Mouse (Mus musculus): ENCODE measurements at regions not wholly inside any gene's neighbourhood (a gene's known extent, or its start where the extent isn't known, plus 50 kb on each side); places are given as distances from the start of the nearest gene placed in this dataset.

DNA sequence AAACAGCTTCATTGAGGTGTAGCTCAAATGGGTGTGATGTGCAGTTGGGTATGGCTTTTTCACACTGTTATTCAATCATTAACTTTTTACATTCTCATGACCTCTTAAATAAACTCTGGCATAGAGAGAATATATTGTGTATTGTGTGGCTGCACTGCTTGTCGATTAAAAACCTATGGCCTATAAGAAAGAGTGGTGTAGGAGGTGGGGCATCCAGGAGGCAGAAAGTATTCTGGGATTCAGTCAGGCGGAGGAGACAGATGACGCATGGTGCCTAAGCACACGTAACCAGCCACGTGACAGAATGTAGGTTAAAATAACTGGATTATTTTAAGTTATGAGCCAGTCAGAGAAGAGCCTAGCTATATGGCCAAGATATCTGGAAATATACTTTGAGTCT, 78.2 kb upstream of the Slc16a7 start:
- TF ChIP-seq CTCF (IDR thresholded peaks at IDR 0.05; ENCODE audit: insufficient read depth, low read depth, low read length) (no peak), POLR2A (IDR thresholded peaks at IDR 0.05; ENCODE audit: insufficient read depth, low read depth, low read length) (no peak)

All from olfactory bulb, adult 2 months (tissue).